Mouse (Mus musculus) neural tube, embryonic 12.5 days (tissue): ENCODE measurements around the gene Ptchd1. TPM values are rescaled to one million over a fixed set of nuclear protein-coding genes. Genes with fewer than 3 reads are reported as not detected.

Experiments used
- ATAC-seq: fragments of 200-750 bp; cut with Nextera tagmentation; 2 replicates; pipeline ENCODE4 v1.8.0; 2017; ENCODE audit warnings: low read depth, mild to moderate bottlenecking, moderate TSS enrichment, moderate library complexity; ENCODE audit not compliant: low FRiP score
- H3K27ac ChIP-seq: fragments of 300-500 bp; sonication (generic); 2 replicates; pipeline ENCODE4 v1.5.1; 2016
- H3K27me3 ChIP-seq: fragments of 300-500 bp; sonication (generic); replicated peaks from 2 replicates; pipeline ENCODE4 v1.6.1; 2016; ENCODE audit warnings: mild to moderate bottlenecking
- H3K36me3 ChIP-seq: fragments of 300-500 bp; sonication (generic); 2 replicates; pipeline ENCODE4 v1.6.1; 2016; ENCODE audit warnings: mild to moderate bottlenecking
- H3K4me1 ChIP-seq: fragments of 300-500 bp; sonication (generic); 2 replicates; pipeline ENCODE4 v1.6.1; 2016
- H3K4me2 ChIP-seq: fragments of 300-500 bp; sonication (generic); replicated peaks from 2 replicates; pipeline ENCODE4 v1.6.1; 2016; ENCODE audit warnings: mild to moderate bottlenecking
- H3K4me3 ChIP-seq: fragments of 300-500 bp; sonication (generic); 2 replicates; pipeline ENCODE4 v1.5.1; 2016
- H3K9ac ChIP-seq: fragments of 300-500 bp; sonication (generic); 2 replicates; pipeline ENCODE4 v1.6.1; 2016; ENCODE audit warnings: mild to moderate bottlenecking
- H3K9me3 ChIP-seq: fragments of 300-500 bp; sonication (generic); 2 replicates; pipeline ENCODE4 v1.6.1; 2016; ENCODE audit warnings: mild to moderate bottlenecking
- WGBS: fragments of 180-500 bp; shearing (Covaris S2); methylation state at CpG from one replicate; pipeline ENCODE4 v1.1.7; 2016; 5-methylcytosine and 5-hydroxymethylcytosine counted together
- polyA plus RNA-seq: library from polyadenylated mRNA; unstranded; fragments of >200 nt; fragmentation: Nextera tagmentation; extraction: Ambion mirVana; gene quantifications from 2 replicates; pipeline ENCODE4 v1.2.1, GENCODE M21; 2016

Ptchd1 gene
- polyA plus RNA-seq, 1 experiment from 2014 or later, result 2.6 TPM

GRCm38 (mm10) chrX:155592467-155592866, 31.1 kb downstream of the Ptchd1 start:
- H3K9me3 ChIP-seq, result no peaks in the 10 kb centered on the region
- no peak overlapping the region for H3K27ac ChIP-seq
- no peaks in the 10 kb centered on the region for H3K36me3 ChIP-seq
- H3K27me3 ChIP-seq, result no peaks in the 10 kb centered on the region
- no peak for ATAC-seq
- 75% methylated on average over 2 of the region's 2 CpGs for WGBS
- H3K4me1 ChIP-seq, result no peaks in the 10 kb centered on the region
- H3K9ac ChIP-seq, result no peak overlapping the region
- H3K4me2 ChIP-seq, result no peak overlapping the region
- H3K4me3 ChIP-seq, result no peak overlapping the region

DNA sequence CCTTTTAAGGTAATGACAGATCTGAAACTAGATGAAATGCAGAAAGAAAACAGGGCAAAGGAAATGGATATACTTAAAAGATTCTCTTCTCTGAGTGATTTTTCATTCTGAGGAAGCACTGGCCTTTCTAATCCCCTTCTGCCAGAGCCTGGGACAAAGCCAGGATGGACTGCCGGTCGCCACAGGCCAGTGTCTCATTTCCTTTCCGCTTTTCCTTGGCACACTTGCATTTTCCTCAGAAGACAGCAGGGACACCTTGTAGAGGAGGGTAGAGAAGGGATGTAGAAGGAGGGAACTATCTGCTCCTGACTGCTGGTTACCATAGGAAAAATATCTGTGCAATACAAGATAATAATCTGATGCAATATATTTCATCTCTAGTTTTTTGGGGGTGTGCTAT, 32.1 kb downstream of the Ptchd1 start:
- no peak overlapping the region for H3K9ac ChIP-seq
- H3K4me3 ChIP-seq, result no peak overlapping the region
- H3K4me2 ChIP-seq, result no peak overlapping the region
- no peaks in the 10 kb centered on the region for H3K9me3 ChIP-seq
- no peaks in the 10 kb centered on the region for H3K4me1 ChIP-seq
- WGBS, result 91% methylated on average over 3 of the region's 3 CpGs
- H3K36me3 ChIP-seq, result no peaks in the 10 kb centered on the region
- no peaks in the 10 kb centered on the region for H3K27me3 ChIP-seq
- no peak overlapping the region for H3K27ac ChIP-seq
- no peak for ATAC-seq

- ATAC-seq, result no peak
- Histone ChIP-seq H3K4me3 (no peak overlapping the region), H3K27ac (no peak overlapping the region), H3K4me2 (no peak overlapping the region), H3K9ac (no peak overlapping the region), H3K9me3 (no peaks in the 10 kb centered on the region), H3K36me3 (no peaks in the 10 kb centered on the region), H3K27me3 (no peaks in the 10 kb centered on the region), H3K4me1 (no peaks in the 10 kb centered on the region)
- 87% methylated on average over 2 of the region's 2 CpGs for WGBS
Measured at GRCm38 (mm10) chrX:155584586-155584985, 39.0 kb downstream of the Ptchd1 start.

DNA sequence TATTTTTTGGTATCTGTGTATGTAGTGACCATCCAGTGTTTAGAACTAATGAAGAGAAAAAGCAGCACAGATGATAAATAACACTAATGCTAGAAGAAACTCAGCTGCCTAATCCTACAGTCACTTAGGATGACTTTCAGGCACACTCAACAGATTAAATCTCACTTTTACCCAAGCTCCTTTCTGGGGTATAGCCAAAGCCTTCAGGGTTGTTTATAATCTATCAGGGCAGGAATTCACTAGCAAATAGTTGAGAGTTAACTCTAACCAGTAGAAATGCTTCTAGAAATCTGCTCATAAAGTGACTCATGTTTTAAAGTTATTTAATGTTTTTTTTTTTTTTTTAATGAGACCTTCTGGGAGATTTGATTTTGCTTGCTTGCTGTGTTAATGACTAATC, 43.8 kb downstream of the Ptchd1 start:
- Histone ChIP-seq H3K36me3 (no peaks in the 10 kb centered on the region), H3K9me3 (no peaks in the 10 kb centered on the region), H3K4me2 (no peak overlapping the region), H3K27me3 (no peaks in the 10 kb centered on the region), H3K4me3 (no peak overlapping the region), H3K4me1 (no peaks in the 10 kb centered on the region), H3K9ac (no peak overlapping the region), H3K27ac (no peak overlapping the region)
- no peak for ATAC-seq

- H3K36me3 ChIP-seq, result no peaks in the 10 kb centered on the region
- no peak for ATAC-seq
- H3K27ac ChIP-seq, result no peak overlapping the region
- H3K27me3 ChIP-seq, result no peaks in the 10 kb centered on the region
- no peak overlapping the region for H3K4me3 ChIP-seq
- H3K9me3 ChIP-seq, result no peaks in the 10 kb centered on the region
- no peak overlapping the region for H3K9ac ChIP-seq
- no peak overlapping the region for H3K4me2 ChIP-seq
- no peaks in the 10 kb centered on the region for H3K4me1 ChIP-seq
Measured at GRCm38 (mm10) chrX:155572396-155572795, 51.2 kb downstream of the Ptchd1 start.

DNA sequence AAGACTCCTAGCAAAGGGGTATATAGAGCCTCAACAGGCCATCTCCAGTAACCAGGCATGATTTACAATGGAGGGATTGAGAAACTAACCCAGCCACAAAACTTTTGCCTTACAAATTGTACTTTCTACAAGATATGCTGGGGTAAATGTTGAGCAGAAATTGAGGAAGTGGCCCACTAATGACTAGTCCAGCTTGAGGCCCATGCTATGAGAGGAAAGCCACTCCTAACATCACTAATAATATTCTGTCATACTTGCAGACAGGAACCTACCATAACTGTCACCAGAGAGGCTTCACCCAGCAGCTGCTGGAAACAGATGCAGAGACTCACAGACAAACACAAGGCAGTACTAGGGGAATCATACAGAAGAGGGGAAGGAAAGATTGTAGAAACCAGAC, 79.8 kb downstream of the Ptchd1 start:
- Histone ChIP-seq H3K36me3 (no peaks in the 10 kb centered on the region), H3K4me2 (no peak overlapping the region), H3K9me3 (no peaks in the 10 kb centered on the region), H3K4me1 (no peaks in the 10 kb centered on the region), H3K9ac (no peak overlapping the region), H3K27ac (no peak overlapping the region), H3K4me3 (no peak overlapping the region), H3K27me3 (no peaks in the 10 kb centered on the region)
- no peak for ATAC-seq

Other genes with a start within 250 kb of the Ptchd1 start
- not detected in 2 replicates for gene Gm15155, start 927 bp upstream of the Ptchd1 start, polyA plus RNA-seq